Mouse (Mus musculus): ENCODE results near the gene Tead1.

Tead1 gene

GRCm38 (mm10) chr7:112779636-112780035, 100.5 kb downstream of the Tead1 start:
- no peak for DNase-seq (ENCODE audit: low spot score)

DNA sequence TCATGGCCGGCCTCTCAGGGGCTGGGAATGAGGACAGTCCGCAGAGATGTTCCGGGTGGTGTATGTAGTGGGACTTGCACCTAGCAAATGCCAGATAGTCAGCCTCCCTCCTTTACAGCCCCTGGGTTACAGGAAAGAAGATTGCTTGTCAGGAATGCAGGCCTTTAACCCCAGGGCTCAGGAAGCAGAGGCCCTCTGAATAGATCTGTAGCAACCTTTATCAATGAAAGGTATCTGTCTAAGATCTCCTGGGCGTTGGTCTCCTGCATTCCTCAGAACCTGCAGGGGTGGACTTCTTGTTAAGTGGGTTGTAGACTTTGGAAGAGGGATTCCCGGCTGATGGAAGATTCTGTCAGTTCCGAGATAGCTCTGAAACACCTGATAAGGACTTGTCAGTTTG, 101.8 kb downstream of the Tead1 start:
- DNase-seq (ENCODE audit: low spot score), result no peak

DNA sequence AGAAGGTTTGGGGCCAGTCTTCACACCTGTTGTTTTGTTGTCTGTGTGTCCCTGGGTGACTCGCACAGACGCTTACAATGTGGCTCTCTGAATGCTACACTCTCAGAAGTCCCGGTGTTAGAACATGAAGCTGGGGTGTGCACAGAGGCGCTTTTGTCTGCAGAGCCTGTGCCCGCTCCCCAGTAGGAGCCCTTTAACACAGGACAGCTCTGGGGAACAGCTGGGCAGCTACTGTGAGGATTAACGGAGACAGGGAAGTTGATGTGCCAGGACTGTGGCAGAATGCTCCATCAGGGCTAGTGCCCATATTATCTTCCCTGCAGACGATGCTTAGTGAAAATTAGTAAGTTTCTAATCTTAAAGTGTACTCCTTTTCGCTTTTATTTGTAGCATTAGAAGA, 102.9 kb downstream of the Tead1 start:
- no peak for DNase-seq (ENCODE audit: low spot score)

DNA sequence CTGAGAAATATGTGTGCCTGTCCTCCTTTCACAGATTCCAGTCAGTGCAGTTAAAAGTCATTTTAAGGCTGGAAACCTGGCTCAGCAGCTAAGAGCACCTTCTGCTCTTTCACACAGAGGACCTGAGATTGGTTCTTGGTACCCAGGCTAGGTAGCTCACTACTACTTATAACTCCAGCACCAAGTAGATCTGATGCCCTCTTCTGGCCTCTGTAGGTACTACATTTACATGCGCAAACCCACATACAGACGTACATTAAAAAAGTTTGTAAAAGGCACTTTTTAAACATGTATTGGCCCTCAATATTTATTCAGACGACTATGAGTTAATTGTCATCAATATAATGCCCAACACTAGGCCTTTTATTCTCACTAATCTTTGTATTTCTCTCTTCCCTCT, 105.2 kb downstream of the Tead1 start:
- no peak for DNase-seq (ENCODE audit: low spot score)

DNA sequence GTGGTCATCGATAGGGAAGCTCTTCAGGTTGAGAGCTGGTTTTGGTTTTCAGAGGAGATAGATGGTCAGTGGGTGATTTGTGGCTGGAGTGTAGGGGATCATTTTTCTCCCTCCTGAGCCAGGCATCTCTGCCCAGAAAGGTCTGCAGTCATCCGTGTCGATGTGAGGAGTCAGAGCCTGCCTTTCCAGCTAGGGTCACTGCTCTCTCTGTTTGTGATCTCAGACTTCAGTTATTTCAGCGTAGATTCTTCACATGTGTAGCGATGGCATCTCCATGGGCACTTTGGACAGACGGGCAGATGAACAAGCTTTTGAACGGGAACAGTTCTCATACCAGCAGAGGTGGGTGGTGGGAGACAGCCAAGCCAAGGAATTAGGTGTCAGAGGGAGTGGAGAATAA, 106.2 kb downstream of the Tead1 start:
- no peak for DNase-seq (ENCODE audit: low spot score)

DNA sequence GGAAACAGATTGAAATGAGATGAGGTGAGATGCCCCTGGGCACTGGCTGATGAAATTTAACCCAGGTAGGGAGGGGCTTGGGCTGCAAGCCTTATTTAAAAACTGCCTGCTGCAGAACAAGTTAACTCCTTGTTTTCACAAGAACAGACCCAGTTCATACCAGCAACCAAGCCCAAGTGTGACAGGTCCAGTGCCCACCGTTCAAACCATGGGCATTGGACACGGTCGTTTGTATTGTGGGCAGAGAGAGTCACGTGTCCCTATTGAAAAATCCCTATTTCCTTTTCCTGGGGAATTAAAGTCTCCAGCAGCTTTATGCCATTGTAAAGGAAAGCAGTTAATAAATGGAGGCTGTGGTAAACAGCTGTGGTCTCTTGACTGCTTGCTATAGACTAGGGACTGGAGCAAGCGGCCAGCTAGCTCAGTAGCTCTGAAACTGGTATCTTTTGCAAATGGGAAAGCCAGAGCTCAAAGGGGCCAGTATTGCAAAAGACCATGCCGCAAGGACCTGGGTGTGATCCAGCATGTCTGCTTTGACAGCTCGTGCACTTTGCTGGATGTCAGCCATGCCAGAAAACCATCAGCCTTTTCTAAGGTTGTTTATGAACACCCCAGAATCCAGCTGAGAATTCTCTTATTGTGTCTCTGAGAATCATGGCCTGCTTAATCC, 107.6 kb downstream of the Tead1 start:
- peak; percentile 61 for DNase-seq (ENCODE audit: low spot score)

GRCm38 (mm10) chr7:112787281-112787680, 108.2 kb downstream of the Tead1 start:
- no peak for DNase-seq (ENCODE audit: low spot score)

DNA sequence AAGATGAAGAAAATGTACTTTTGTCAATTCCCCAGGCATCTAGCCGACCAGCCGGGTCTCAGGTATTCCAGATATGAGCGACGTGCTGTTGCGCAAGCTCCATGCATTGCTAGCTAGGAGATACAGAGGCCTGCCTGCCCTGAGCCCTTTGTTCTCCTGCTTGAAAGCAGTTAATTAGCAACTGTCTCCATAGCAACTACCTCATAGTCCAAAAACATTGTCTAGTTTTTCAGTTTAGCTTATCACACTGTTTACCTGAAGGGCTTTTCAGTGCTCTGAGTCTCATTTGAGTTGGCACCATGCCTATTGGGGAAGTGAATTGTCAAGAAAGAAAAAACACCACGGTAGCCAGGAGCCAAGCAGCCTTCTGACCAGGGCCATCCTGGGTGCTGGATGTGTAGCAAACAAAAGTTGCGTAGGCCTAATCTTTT, 109.2 kb downstream of the Tead1 start:
- DNase-seq (ENCODE audit: low spot score), result peak; percentile 91

GRCm38 (mm10) chr7:112789693-112790092, 110.6 kb downstream of the Tead1 start:
- DNase-seq (ENCODE audit: low spot score), result no peak

GRCm38 (mm10) chr7:112790334-112790733, 111.2 kb downstream of the Tead1 start:
- DNase-seq (ENCODE audit: low spot score), result no peak

- no peak for DNase-seq (ENCODE audit: low spot score)
Measured at GRCm38 (mm10) chr7:112792679-112793078, 113.6 kb downstream of the Tead1 start.

- peak; percentile 51 for DNase-seq (ENCODE audit: low spot score)
Measured at GRCm38 (mm10) chr7:112793903-112794302, 114.8 kb downstream of the Tead1 start.

DNA sequence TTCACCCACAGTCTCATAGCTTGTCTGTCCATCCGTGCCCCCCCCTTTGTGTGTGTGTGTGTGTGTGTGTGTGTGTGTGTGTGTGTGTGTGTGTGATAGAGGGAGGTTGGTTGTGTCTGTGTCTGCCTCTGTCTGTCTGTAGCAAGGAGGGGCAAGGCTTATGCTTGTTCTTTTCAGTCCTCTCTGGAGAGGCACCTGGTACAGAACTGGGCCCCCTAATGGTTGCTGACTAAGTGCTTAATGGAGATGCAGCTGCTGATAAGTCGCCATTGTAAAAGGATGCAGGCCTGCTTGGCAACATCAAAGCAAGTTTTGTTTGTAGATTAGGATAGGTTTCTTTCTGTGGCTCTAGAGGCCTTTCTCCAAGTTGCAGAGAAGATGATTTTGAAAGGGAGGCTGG, 115.4 kb downstream of the Tead1 start:
- no peak for DNase-seq (ENCODE audit: low spot score)

DNA sequence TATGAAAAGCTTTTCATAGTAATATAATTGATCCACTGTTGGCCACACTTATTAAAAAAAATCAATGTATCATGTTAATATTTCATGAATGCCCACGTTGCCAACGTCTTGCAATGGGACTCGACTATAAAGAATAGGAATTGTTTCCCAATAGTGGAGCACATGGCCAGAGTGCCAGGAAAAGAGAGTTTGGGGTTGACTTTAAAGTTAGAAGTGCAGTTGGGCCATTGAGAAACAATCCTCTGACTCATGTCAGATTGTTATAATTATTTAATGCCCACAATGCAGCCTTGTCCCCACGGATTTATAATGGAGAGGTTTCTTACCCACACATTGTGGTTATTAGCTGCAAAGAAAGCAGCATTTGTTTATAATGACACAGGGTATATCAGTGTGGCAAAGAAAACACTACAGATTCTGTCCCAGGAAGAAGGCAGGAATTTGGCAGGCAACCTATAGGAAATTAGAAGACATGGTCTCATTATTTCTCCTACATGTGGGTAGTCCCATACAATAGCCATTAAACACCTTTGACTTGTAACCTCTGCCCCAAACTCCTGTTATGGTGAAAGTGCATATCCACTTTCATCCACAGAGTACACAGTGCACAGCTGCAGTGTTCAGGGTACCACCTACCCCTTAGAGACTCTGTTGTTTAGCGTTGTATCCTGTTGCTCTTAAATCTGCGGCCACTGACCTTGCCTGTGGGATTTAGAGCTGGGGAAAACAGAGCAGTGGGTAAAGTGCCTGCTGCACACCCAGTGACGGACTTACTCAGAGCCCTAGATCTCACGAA, 118.6 kb downstream of the Tead1 start:
- DNase-seq (ENCODE audit: low spot score), result no peak

- DNase-seq (ENCODE audit: low spot score), result no peak
Measured at GRCm38 (mm10) chr7:112801706-112802105, 122.6 kb downstream of the Tead1 start.

DNA sequence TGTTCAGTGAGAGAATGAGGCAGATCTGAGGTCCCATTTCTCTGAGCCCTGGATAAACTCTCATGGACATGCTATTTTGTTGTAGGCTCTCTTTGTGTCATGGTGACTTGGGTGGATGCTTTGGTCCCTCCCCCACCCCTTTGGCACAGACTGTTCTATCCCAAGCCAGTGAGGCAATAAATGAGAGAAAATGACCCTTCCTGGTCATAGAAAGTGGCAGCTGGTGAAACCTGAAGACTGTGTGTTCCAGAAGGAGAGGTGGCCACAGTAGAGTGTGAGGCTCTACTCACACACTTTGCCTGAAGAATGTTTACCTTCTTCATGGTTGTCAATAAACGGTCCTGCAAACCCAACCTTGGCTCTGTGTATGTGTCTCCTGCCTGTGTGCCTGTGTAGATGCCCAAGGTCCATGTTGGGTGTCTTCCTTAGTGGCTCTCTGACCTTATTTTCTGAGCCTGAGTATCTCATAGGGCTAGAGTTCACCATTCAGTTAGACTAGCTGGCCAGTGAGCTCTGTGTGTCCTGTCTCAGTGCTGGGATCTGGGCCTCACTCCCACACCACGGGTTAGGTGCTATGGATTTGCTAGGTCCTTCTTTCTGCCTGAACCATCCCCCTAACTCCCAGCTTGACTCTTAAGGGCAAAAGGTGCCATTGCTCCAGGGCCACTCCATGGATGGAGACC, 127.7 kb downstream of the Tead1 start:
- peak; percentile 46 for DNase-seq (ENCODE audit: low spot score)

- no peak for DNase-seq (ENCODE audit: low spot score)
Measured at GRCm38 (mm10) chr7:112807401-112807751, 128.3 kb downstream of the Tead1 start.

DNA sequence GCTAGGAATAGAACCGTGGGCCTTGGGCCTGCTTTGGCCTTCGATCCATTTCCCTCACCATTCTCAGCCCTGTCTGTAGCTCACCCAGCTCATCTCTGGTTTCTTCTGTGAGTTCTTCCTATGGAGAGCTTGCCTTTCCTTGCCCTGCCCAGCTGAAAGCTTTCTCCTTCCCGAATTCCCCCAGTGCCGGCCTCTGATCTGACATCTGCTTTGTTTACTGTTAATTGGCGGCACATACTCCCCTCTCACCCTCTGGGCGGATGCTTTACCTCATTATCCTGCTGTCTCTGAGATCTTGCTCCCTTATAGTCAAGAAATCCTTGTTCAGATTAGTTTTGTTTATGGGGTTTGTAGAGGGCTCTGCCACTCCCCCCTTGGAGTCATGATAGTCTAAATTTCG, 131.6 kb downstream of the Tead1 start:
- DNase-seq (ENCODE audit: low spot score), result no peak

DNA sequence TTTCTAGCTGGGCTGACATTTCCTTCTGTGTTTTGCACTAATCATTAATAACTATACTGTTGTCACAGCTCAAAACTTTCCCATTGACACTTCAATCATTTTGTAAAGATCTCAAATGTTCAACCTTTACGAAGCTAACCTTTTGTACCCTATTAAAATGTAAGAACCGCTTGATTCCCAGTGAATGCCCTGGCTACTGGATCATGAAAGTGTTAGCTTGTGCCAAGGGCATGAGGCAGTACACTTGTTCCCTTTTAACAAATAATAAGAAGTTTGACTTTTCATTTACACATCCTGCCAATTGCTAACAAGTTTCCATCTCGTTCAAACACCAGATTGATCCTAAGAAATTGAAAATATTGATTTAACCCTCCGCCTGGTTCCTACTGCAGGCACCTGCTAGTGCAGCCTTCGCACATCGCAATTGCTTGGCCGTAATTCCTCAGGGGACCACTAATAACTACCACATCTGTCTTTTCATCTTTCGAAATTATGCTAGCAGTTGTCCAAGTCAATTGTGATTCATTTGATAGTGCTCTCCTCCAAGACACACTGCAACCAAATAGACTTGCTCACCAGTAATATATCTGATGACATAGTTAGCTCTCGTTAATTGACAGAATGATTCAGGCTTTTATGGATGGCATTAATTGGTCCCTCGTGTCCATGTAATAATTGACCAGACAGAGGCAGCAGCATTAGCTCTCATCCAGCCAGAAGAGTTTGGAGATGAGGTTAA, 133.1 kb downstream of the Tead1 start:
- DNase-seq (ENCODE audit: low spot score), result no peak

- DNase-seq (ENCODE audit: low spot score), result no peak
Measured at GRCm38 (mm10) chr7:112813163-112813562, 134.0 kb downstream of the Tead1 start.

- peak; percentile 70 for DNase-seq (ENCODE audit: low spot score)
Measured at GRCm38 (mm10) chr7:112813731-112814306, 134.7 kb downstream of the Tead1 start.

DNA sequence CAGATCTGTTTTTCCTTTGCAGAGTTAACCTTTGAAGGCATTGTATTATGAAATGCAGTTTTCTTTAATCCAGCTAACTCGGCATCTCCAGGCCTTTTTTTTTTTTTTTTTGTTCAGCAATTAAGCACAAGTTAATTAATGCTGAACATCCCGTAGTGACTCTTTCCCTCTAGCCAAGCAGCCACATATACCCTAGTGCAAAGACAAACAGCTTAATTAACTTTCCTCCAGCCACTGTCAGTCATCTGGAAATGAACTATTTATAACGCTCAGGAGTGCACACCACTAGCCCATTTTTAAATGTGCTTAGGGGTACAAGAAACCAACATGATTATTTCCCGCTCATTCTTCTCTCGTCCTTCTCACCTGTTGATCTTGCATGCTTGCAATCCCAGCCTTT, 136.9 kb downstream of the Tead1 start:
- DNase-seq (ENCODE audit: low spot score), result no peak

Measured in lung, postnatal 25 days (tissue).